Mouse (Mus musculus) erythroblast, embryonic 14.5 days (primary cell): ENCODE results near the gene Cd86. TPM values are rescaled to one million over a fixed set of nuclear protein-coding genes. Genes with fewer than 3 reads are reported as not detected.

ENCODE experiments used
- H3K27me3 ChIP-seq: 2 replicates; pipeline ENCODE4 v1.6.1; 2012; ENCODE audit warnings: inconsistent platforms; ENCODE audit not compliant: control insufficient read depth
- H3K36me3 ChIP-seq: 2 replicates; pipeline ENCODE4 v1.6.1; 2012; ENCODE audit warnings: mild to moderate bottlenecking, inconsistent platforms; ENCODE audit not compliant: control insufficient read depth
- H3K4me1 ChIP-seq: 2 replicates; pipeline ENCODE4 v1.6.1; 2012; ENCODE audit warnings: inconsistent platforms; ENCODE audit not compliant: control insufficient read depth
- H3K4me3 ChIP-seq: replicated peaks from 2 replicates; pipeline ENCODE3; 2012; ENCODE audit warnings: moderate library complexity, mild to moderate bottlenecking, inconsistent platforms
- H3K9me3 ChIP-seq: 2 replicates; pipeline ENCODE4 v1.6.1; 2012; ENCODE audit warnings: low read length, inconsistent platforms, mixed read lengths; ENCODE audit not compliant: control insufficient read depth
- GATA1 ChIP-seq: IDR thresholded peaks from 2 replicates; pipeline ENCODE4 v1.6.1; 2012; ENCODE audit warnings: low read length, inconsistent platforms, mixed read lengths
- TAL1 ChIP-seq: IDR thresholded peaks from 3 replicates; pipeline ENCODE4 v1.6.1; 2012; ENCODE audit warnings: low read length, inconsistent platforms, mixed read lengths
- polyA plus RNA-seq: library from polyadenylated mRNA; stranded (reverse); fragments of >175 nt; gene quantifications from 2 replicates; pipeline ENCODE4 v1.2.3, GENCODE M21; 2012

Cd86 gene
- polyA plus RNA-seq, 1 experiment, result not detected

DNA sequence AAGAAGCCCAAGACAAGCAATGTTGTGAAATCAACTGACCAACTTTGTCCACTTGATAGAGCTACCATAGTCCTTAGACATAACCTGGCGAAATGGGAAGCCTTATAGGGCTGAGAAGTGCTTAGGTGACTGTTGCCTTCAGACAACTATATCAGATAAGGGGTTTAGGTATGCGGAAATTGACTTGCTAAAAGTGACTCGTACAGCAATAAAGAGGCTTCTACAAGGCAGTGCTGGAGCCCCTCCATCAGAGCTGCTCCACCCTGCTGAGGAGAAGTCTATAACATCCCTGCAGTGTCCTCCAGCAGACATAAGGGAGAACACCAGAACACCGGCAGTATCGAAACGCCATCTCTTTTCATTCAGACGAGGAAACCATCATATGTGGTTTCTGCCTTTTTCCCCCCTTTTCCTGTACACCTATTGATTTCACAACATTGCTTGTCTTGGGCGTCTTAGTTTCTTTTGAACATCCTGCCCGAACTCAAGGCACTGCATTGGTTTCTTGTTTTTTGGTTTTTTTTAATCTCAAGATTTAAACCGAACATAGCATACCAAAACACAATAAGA, 652 bp upstream of the Cd86 start:
- Histone ChIP-seq H3K36me3 (no peaks in the 10 kb centered on the region), H3K4me3 (no peak overlapping the region)
- no peak for TF ChIP-seq GATA1
- TF ChIP-seq TAL1, result no peak

DNA sequence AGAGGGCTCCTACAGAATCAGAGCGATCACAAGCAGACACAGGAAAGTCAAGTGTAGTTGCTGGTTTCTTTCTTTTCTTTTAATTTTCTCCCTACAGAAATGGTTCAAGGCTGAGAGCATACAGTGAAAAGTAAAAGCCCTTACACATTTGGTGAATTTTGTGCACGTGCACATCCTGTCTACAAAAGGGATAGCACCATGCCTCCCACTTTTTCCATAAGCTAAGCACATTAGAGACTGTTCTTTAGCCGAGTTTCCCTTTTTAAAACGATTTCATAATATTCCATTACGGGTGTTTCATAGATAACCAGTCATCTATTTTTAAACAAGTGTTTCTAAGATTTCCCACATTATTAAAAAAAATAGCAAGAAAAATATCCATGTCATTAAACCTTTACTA, 2.4 kb downstream of the Cd86 start:
- Histone ChIP-seq H3K9me3 (no peaks in the 10 kb centered on the region), H3K4me3 (no peak overlapping the region)
- TF ChIP-seq TAL1 (no peak), GATA1 (no peak)

More for the DNA sequence above, 652 bp upstream of the Cd86 start:
- H3K9me3 ChIP-seq, result no peaks in the 10 kb centered on the region
- H3K27me3 ChIP-seq, result no peaks in the 10 kb centered on the region
- H3K4me1 ChIP-seq, result no peaks in the 10 kb centered on the region

GRCm38 (mm10) chr16:36661330-36661729, 4.6 kb downstream of the Cd86 start:
- Histone ChIP-seq H3K27me3 (no peaks in the 10 kb centered on the region), H3K4me1 (no peaks in the 10 kb centered on the region), H3K9me3 (no peaks in the 10 kb centered on the region), H3K4me3 (no peak overlapping the region), H3K36me3 (no peaks in the 10 kb centered on the region)
- TF ChIP-seq TAL1 (no peak), GATA1 (no peak)

More for the DNA sequence above, 2.4 kb downstream of the Cd86 start:
- no peaks in the 10 kb centered on the region for H3K27me3 ChIP-seq
- H3K4me1 ChIP-seq, result no peaks in the 10 kb centered on the region
- H3K36me3 ChIP-seq, result no peaks in the 10 kb centered on the region

- Histone ChIP-seq H3K9me3 (no peaks in the 10 kb centered on the region), H3K27me3 (no peaks in the 10 kb centered on the region), H3K36me3 (no peaks in the 10 kb centered on the region), H3K4me1 (no peaks in the 10 kb centered on the region), H3K4me3 (no peak overlapping the region)
- TF ChIP-seq GATA1 (no peak), TAL1 (no peak)
Measured at GRCm38 (mm10) chr16:36655910-36656309, 10.0 kb downstream of the Cd86 start.

GRCm38 (mm10) chr16:36655199-36655598, 10.7 kb downstream of the Cd86 start:
- Histone ChIP-seq H3K27me3 (no peaks in the 10 kb centered on the region), H3K4me1 (no peaks in the 10 kb centered on the region), H3K9me3 (no peaks in the 10 kb centered on the region), H3K36me3 (no peaks in the 10 kb centered on the region), H3K4me3 (no peak overlapping the region)
- TF ChIP-seq TAL1 (no peak), GATA1 (no peak)

- Histone ChIP-seq H3K36me3 (no peaks in the 10 kb centered on the region), H3K9me3 (0 out of 2 replicates have a peak, but pooled peaks cover 1% of the 10 kb centered on the region), H3K4me1 (no peaks in the 10 kb centered on the region), H3K27me3 (no peaks in the 10 kb centered on the region), H3K4me3 (no peak overlapping the region)
- TF ChIP-seq GATA1 (no peak), TAL1 (no peak)
Measured at GRCm38 (mm10) chr16:36651174-36651766, 14.6 kb downstream of the Cd86 start.

- Histone ChIP-seq H3K36me3 (no peaks in the 10 kb centered on the region), H3K4me1 (no peaks in the 10 kb centered on the region), H3K9me3 (0 out of 2 replicates have a peak, but pooled peaks cover 2% of the 10 kb centered on the region), H3K27me3 (no peaks in the 10 kb centered on the region), H3K4me3 (no peak overlapping the region)
- no peak for TF ChIP-seq TAL1
- TF ChIP-seq GATA1, result no peak
Measured at GRCm38 (mm10) chr16:36650511-36650910, 15.4 kb downstream of the Cd86 start.

- Histone ChIP-seq H3K4me3 (no peak overlapping the region), H3K36me3 (no peaks in the 10 kb centered on the region), H3K27me3 (no peaks in the 10 kb centered on the region), H3K4me1 (no peaks in the 10 kb centered on the region), H3K9me3 (0 out of 2 replicates have a peak, but pooled peaks cover 4% of the 10 kb centered on the region)
- no peak for TF ChIP-seq GATA1
- TF ChIP-seq TAL1, result no peak
Measured at GRCm38 (mm10) chr16:36649304-36649703, 16.6 kb downstream of the Cd86 start.

GRCm38 (mm10) chr16:36645124-36645523, 20.8 kb downstream of the Cd86 start:
- Histone ChIP-seq H3K4me1 (no peaks in the 10 kb centered on the region), H3K27me3 (no peaks in the 10 kb centered on the region)
- TF ChIP-seq TAL1 (no peak), GATA1 (no peak)

GRCm38 (mm10) chr16:36642696-36643046, 23.2 kb downstream of the Cd86 start:
- no peak overlapping the region for H3K4me3 ChIP-seq
- H3K9me3 ChIP-seq, result peaks cover 8% of the 10 kb centered on the region; the same call in 1 of the 2 replicates
- TF ChIP-seq GATA1 (no peak), TAL1 (no peak)
- no peaks in the 10 kb centered on the region for H3K36me3 ChIP-seq
- no peaks in the 10 kb centered on the region for H3K27me3 ChIP-seq
- no peaks in the 10 kb centered on the region for H3K4me1 ChIP-seq

More at GRCm38 (mm10) chr16:36645124-36645523, 20.8 kb downstream of the Cd86 start:
- Histone ChIP-seq H3K36me3 (no peaks in the 10 kb centered on the region), H3K4me3 (no peak overlapping the region), H3K9me3 (peaks cover 4% of the 10 kb centered on the region; the same call in 1 of the 2 replicates)
